Mouse (Mus musculus) spleen, adult 18-20 months (tissue): ENCODE data around the gene Pth2.
A peak's percentile ranks its signal among the peaks of the same experiment; 100 is the strongest.

Experiments used
- DNase-seq, 2 experiments: peaks; one replicate each; pipeline ENCODE4 v3.0.0; 2022; ENCODE audit warnings: mixed read lengths in 2 of 2

The Pth2 gene

DNA sequence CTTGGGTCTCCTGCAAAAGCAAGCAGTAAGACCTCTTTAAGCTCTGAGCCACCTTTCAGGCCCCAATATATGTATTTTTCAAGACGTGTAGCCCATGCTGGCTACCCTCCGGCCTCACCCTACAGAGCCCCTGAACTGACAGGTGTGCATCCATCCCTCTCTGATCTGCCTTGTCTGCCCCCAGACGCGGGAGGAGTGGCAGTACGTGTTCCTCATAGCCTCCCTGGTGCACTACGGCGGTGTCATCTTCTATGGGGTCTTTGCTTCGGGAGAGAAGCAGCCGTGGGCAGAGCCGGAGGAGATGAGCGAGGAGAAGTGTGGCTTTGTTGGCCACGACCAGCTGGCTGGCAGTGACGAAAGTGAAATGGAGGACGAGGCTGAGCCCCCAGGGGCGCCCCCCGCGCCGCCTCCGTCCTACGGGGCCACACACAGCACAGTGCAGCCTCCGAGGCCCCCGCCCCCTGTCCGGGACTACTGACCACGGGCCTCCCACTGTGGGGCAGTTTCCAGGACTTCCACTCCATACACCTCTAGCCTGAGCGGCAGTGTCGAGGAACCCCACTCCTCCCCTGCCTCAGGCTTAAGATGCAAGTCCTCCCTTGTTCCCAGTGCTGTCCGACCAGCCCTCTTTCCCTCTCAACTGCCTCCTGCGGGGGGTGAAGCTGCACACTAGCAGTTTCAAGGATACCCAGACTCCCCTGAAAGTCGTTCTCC is 6.1 kb upstream of the Pth2 start:
- no peak for DNase-seq

DNA sequence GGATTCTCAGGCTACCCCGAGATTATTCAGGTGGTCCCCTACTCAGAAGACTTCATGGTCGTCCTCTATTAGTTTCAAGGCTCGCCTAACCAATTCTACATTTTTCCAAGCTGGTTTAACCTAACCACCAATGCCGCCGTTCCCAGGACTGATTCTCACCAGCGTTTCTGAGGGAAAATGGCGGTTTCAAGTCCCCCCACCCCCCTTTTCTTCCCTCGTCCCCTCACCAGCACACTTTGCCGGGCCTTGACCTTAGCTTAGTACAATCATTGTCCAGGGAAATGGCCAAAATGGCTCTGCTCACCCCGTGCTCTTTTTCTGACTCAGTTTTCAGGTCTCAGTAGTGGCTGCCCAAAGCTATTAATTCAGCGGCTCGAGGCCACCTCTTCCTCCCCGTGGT is 5.4 kb upstream of the Pth2 start:
- DNase-seq = no peak

DNA sequence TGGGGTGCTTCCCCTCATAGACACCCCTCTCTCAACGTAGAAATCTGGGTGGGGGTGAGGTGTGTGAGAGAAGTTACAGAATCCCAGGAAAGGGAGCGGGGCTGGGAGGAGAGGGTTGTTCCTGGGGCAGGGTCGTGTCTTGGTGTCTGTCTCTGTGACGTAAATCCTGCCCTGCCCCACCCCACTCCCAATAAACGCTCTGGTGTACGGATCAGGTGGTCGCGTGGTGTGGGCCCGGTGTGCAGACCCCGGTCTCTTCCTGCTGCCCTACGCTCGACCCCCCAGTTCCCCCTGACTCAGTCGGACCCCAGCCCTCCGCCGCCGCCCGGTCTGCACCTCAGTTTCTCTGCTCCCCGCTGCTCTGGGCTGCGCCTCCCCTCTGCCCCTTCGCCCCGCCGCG is 4.9 kb upstream of the Pth2 start:
- DNase-seq = no peak

GRCm38 (mm10) chr7:45176356-45176755 is 4.4 kb upstream of the Pth2 start:
- DNase-seq = no peak

- DNase-seq = no peak
These were observed 2.2 kb upstream of the Pth2 start for GRCm38 (mm10) chr7:45178550-45178949.

GRCm38 (mm10) chr7:45179469-45179868 is 1.3 kb upstream of the Pth2 start, which contains the start of gene Gfy:
Gene Gfy, minus strand, starts transcription at chr7:45179569.
- DNase-seq = no peak

DNA sequence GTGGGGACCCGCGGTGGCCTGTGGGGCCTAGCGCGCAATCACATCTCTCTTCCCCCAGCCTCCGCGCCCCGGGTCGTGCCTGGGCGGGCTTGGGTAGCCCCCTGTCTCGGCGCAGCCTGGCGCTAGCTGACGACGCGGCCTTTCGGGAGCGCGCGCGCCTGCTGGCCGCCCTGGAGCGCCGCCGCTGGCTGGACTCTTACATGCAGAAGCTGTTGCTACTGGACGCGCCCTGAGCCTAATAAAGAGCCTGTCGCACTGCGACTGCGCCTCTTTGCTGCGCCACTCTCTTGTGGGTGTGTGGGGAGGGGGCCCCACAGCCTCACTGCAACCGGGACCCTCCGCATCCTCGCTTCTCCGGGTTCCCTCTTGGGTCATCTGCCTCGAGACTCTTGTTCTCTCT is 745 bp downstream of the Pth2 start:
- no peak for DNase-seq

GRCm38 (mm10) chr7:45182199-45182601 is 1.4 kb downstream of the Pth2 start:
- peak; percentile 73 to 78 for DNase-seq

DNA sequence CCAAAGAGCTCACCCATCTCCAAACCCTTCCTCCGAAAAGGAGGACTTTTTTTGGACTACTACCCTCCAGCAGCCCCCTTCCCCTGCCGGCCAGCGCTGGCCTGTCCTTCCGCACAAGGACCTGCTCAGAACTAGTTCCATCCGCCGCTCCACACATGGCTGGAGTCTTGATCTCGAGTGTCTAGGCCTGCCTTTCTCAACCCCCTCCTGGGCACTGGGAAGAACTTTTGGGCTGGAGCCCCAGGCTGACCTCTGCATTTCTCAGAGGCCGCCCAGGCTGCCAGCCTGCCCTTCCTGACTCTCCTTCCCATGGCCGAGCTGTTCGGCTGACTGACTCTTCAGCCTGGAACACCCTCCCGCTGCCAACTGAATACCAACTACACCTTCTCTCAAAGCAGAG is 1.8 kb downstream of the Pth2 start:
- DNase-seq = no peak

DNA sequence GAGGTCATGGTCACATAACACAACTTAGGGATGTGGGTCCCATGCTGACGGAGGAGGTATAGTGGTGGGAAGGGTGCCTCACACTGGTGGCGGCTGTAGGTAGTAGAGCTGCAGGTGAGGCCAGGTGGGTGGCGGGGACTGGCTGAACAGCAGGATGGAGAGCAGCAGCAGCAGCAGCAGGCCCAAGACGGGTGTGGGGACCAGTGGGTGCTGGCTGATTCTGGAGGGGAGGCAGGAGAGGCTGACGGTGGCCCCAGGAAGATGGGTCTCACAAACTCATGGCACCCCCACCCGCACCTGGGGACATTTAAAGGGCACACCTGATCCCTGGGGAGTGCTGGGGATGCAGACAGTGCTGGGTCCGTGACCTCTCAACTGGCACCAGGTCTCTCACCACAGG is 2.9 kb downstream of the Pth2 start:
- DNase-seq = no peak

GRCm38 (mm10) chr7:45185921-45186320 is 5.1 kb downstream of the Pth2 start:
- DNase-seq = no peak

DNA sequence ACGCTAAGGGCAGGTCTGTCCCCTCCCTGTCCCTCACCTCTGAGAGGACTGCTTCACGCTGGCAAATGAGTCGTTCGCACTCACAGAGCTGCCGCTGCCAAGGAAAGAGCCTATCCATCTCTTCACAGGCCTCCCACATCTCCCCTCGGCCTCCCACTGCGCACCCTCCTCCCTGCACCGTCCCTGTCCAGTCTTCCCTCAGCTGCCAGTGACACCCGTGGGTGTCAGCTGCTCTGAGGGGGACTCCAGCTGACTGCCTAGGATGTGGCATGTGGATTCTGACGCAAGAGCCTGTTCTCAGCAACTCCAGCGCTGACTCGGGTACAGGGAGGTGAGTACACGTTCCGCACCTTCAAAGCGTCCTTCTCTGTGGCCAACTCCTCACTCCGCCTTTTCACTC is 8.8 kb downstream of the Pth2 start:
- no peak for DNase-seq

DNA sequence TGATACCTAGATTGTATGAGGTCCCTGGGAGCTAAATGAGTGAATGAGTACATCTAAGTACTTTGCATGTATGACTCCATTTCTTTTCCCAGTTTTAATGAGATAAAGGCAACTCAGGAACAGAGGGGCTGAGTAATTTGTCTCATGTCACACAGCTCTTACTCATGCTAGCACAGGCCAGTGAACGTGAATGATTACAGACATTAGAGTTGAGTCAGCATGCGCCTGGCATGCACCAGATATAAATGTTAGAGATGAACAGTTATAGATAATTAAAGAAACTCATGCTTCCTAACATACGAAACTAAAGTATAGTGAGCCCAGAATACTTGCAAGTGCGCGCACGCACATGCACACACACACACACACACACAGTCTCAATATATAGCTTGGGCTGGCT is 9.4 kb downstream of the Pth2 start:
- no peak for DNase-seq

- DNase-seq = no peak
These were observed 10.4 kb downstream of the Pth2 start for GRCm38 (mm10) chr7:45191161-45191560.

DNA sequence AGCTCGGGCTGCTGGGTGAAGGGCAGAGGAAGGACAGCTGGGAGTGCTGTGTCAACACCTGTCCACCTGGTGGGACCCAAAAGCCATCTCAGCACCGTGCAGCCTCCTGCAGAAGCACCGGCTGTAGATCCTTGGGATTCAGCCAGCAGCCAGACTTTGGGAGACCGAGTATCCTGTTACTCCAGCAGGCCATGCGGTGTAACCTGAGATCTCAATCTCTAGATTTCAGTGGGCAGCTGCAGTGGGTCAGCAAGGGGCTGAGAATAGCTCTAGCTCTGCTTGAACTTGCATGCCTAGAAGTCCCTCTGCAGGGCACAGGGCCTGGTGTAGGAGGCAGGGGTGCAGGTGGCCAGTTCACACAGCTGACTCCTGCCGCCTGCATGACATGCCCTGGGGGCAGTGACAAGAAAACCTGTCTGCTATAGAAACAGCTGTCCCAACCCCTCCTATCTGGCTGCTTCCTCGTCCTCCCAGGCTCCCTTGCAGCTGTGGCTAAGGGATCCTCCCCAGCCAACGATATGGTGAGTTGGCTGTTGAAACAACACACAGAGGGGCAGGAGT is 11.1 kb downstream of the Pth2 start:
- no peak for DNase-seq

- DNase-seq = no peak
These were observed 12.0 kb downstream of the Pth2 start for GRCm38 (mm10) chr7:45192585-45193310.

GRCm38 (mm10) chr7:45193406-45193805 is 12.6 kb downstream of the Pth2 start:
- DNase-seq = no peak

DNA sequence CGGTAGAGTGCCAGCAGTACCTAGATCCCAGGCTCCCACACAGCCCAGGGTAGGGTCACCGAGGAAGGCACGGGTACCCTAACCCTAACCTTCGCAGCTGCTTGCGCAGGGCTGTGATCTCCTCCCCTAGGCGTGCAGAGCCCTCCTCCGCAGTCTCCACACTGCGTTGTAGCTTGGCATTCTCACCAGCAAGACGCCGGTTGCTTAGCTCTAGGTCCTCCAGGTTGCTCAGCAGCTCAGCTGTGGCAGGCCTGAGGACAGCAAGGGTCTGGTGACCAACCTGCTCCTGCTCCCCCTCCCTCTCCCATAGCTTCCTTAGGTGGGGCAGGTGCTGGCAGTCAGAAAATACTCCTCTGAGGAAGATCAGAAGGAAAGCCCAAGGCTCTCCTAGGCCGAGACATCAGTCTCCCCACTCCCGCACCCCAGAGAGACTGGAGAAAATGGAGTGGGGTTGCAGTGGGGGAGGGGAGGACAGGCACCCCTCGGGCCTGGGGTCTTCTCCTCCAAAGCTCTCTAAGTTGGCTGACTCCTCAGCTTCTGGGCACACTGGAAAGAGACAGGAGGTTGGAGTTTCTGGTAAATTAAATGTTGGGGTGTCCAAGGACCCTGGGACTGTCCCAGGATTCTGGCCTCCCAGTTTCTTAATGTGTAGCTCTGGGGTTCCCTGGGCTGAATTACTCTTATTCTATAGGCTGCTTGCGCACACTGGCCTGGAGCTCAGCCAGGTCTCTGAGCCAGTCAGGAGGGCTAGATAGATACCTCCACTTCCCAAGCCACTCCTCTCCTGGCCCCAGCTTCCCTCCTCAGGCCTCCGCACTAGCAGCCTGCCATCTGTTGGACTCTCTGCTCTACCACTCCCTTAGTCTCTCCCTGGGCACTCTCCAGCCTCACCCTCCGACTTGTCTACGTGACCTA is 13.3 kb downstream of the Pth2 start:
- no peak for DNase-seq

- DNase-seq = no peak
These were observed 14.8 kb downstream of the Pth2 start for GRCm38 (mm10) chr7:45195341-45196175.

- no peak for DNase-seq
These were observed 15.4 kb downstream of the Pth2 start for GRCm38 (mm10) chr7:45196176-45196535.

DNA sequence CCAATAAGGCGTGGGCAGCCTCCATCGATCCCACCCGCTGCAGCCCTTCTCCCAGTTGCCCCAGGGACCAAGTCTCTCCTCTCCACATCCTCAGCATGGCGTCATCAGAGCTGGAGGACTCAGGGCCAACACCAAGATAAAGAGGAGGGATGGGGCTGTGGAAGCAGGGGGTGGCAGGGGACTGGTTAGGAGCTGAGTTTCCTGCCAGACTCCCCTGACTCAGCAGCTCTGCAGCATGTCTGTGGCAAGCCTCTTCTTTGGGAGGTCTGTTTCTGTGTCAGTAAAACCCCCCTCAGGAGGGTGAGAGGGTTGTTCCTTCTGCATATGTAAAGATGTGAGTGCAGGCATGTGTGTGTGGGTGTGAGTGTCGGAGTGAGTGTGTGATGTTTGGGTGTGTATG is 16.2 kb downstream of the Pth2 start:
- no peak for DNase-seq

- peak; percentile 39 to 66 for DNase-seq
These were observed 17.6 kb downstream of the Pth2 start for GRCm38 (mm10) chr7:45198435-45198834.
